Mouse (Mus musculus) gastrocnemius, postnatal 36 days (tissue): ENCODE data around the gene Timp3. TPM values are rescaled to one million over a fixed set of nuclear protein-coding genes. Genes with fewer than 3 reads are reported as not detected.

Source experiments
- DNase-seq, 2 experiments: peaks; one replicate each; pipeline ENCODE4 v3.0.0; 2022
- intact Hi-C: fragments of 180-260 bp; cut with DNase I; formaldehyde crosslinking; loops from one replicate; pipeline ENCODE4 v1.15.1; 2025
- total RNA-seq, 2 experiments: library from RNA; stranded (reverse); gene quantifications; 2 replicates each; pipeline ENCODE4 v1.2.3; 2021

Timp3 gene
- total RNA-seq, 2 experiments from 2014 or later = 51.7 to 59.6 TPM

- DNase-seq = no peak
- intact Hi-C loops = loop anchor here (2.0 to 10.0 kb wide), 3 partner anchors 113 to 321 kb away; no protein-coding TSS in a partner anchor
These were observed 4.6 kb upstream of the Timp3 start for GRCm38 (mm10) chr10:86295454-86296098.

GRCm38 (mm10) chr10:86296111-86296510, 4.1 kb upstream of the Timp3 start:
- peak; percentile 70 to 81 for DNase-seq
- intact Hi-C loops = loop anchor here (2.0 to 10.0 kb wide), 3 partner anchors 113 to 321 kb away; no protein-coding TSS in a partner anchor

GRCm38 (mm10) chr10:86297307-86297706, 2.9 kb upstream of the Timp3 start:
- intact Hi-C loops = loop anchor here (2.0 to 10.0 kb wide), 3 partner anchors 115 to 323 kb away; no protein-coding TSS in a partner anchor
- no peak for DNase-seq

GRCm38 (mm10) chr10:86298326-86298725, 1.8 kb upstream of the Timp3 start:
- intact Hi-C loops = loop anchor here (10.0 kb wide), 1 partner anchor 324 kb away; no protein-coding TSS in a partner anchor
- no peak for DNase-seq

- DNase-seq = no peak
- intact Hi-C loops = loop anchor here (2.0 to 10.0 kb wide), 3 partner anchors 43 to 325 kb away; no protein-coding TSS in a partner anchor
These were observed 377 bp upstream of the Timp3 start for GRCm38 (mm10) chr10:86299795-86300194.

- intact Hi-C loops = loop anchor here (2.0 to 5.0 kb wide), 2 partner anchors 41 to 150 kb away; no protein-coding TSS in a partner anchor
- no peak for DNase-seq
These were observed 932 bp downstream of the Timp3 start for GRCm38 (mm10) chr10:86301117-86301490.

- intact Hi-C loops = loop anchor here (2.0 to 5.0 kb wide), 2 partner anchors 41 to 149 kb away; no protein-coding TSS in a partner anchor
- DNase-seq = no peak
These were observed 1.6 kb downstream of the Timp3 start for GRCm38 (mm10) chr10:86301593-86302317.

GRCm38 (mm10) chr10:86302318-86302648, 2.1 kb downstream of the Timp3 start:
- intact Hi-C loops = loop anchor here (5.0 kb wide), 1 partner anchor 40 kb away; no protein-coding TSS in a partner anchor

GRCm38 (mm10) chr10:86302761-86303494, 2.8 kb downstream of the Timp3 start:
- intact Hi-C loops = loop anchor here (5.0 kb wide), 1 partner anchor 39 kb away; no protein-coding TSS in a partner anchor
- peak; percentile 61 to 66 for DNase-seq

More at GRCm38 (mm10) chr10:86302318-86302648, 2.1 kb downstream of the Timp3 start:
- no peak for DNase-seq

GRCm38 (mm10) chr10:86303495-86303876, 3.3 kb downstream of the Timp3 start:
- no peak for DNase-seq
- intact Hi-C loops = loop anchor here (5.0 kb wide), 1 partner anchor 39 kb away; no protein-coding TSS in a partner anchor

GRCm38 (mm10) chr10:86304583-86304982, 4.4 kb downstream of the Timp3 start:
- intact Hi-C loops = loop anchor here (5.0 kb wide), 1 partner anchor 38 kb away; no protein-coding TSS in a partner anchor
- DNase-seq = no peak

- intact Hi-C loops = no loop called here
These were observed 7.1 kb downstream of the Timp3 start for GRCm38 (mm10) chr10:86307235-86307634.

GRCm38 (mm10) chr10:86310527-86310926, 10.4 kb downstream of the Timp3 start:
- intact Hi-C loops = no loop called here
- DNase-seq = no peak

More at GRCm38 (mm10) chr10:86307235-86307634, 7.1 kb downstream of the Timp3 start:
- DNase-seq = peak in 1 of 2 experiments; percentile 37

- DNase-seq = no peak
- intact Hi-C loops = no loop called here
These were observed 12.8 kb downstream of the Timp3 start for GRCm38 (mm10) chr10:86312976-86313375.

GRCm38 (mm10) chr10:86313448-86313847, 13.3 kb downstream of the Timp3 start:
- intact Hi-C loops = no loop called here
- DNase-seq = no peak

- intact Hi-C loops = loop anchor here (5.0 kb wide), 1 partner anchor 52 kb away; no protein-coding TSS in a partner anchor
- peak in 1 of 2 experiments; percentile 40 for DNase-seq
These were observed 15.3 kb downstream of the Timp3 start for GRCm38 (mm10) chr10:86315513-86315912.

GRCm38 (mm10) chr10:86317633-86318032, 17.5 kb downstream of the Timp3 start:
- intact Hi-C loops = loop anchor here (5.0 kb wide), 1 partner anchor 50 kb away; no protein-coding TSS in a partner anchor
- DNase-seq = no peak

- no peak for DNase-seq
- intact Hi-C loops = loop anchor here (5.0 kb wide), 1 partner anchor 49 kb away; no protein-coding TSS in a partner anchor
These were observed 18.5 kb downstream of the Timp3 start for GRCm38 (mm10) chr10:86318552-86319140.

GRCm38 (mm10) chr10:86319526-86319925, 19.4 kb downstream of the Timp3 start:
- no peak for DNase-seq
- intact Hi-C loops = loop anchor here (5.0 kb wide), 1 partner anchor 48 kb away; no protein-coding TSS in a partner anchor

GRCm38 (mm10) chr10:86320204-86320603, 20.0 kb downstream of the Timp3 start:
- no peak for DNase-seq
- intact Hi-C loops = no loop called here
